Mouse (Mus musculus) liver, embryonic 16.5 days (tissue): Measurements from ENCODE around the gene Cops2. TPM values are rescaled to one million over a fixed set of nuclear protein-coding genes. Genes with fewer than 3 reads are reported as not detected.

Source experiments
- ATAC-seq: fragments of 200-750 bp; cut with Nextera tagmentation; 2 replicates; pipeline ENCODE4 v1.8.0; 2017; ENCODE audit warnings: low read depth, mild to moderate bottlenecking, moderate number of reproducible peaks, moderate library complexity
- H3K27ac ChIP-seq: fragments of 300-500 bp; sonication (generic); 2 replicates; pipeline ENCODE4 v1.5.1; 2014; ENCODE audit warnings: mild to moderate bottlenecking, low read length
- H3K27me3 ChIP-seq: fragments of 300-500 bp; sonication (generic); 2 replicates; pipeline ENCODE4 v1.6.1; 2014; ENCODE audit warnings: low read depth, low read length, mixed read lengths; ENCODE audit not compliant: control insufficient read depth, insufficient read depth
- H3K36me3 ChIP-seq: fragments of 300-500 bp; sonication (generic); 2 replicates; pipeline ENCODE4 v1.6.1; 2014; ENCODE audit warnings: mild to moderate bottlenecking; ENCODE audit not compliant: control insufficient read depth, insufficient read depth
- H3K4me1 ChIP-seq: fragments of 300-500 bp; sonication (generic); 2 replicates; pipeline ENCODE4 v1.6.1; 2014; ENCODE audit warnings: low read depth, low read length, mixed read lengths; ENCODE audit not compliant: control insufficient read depth
- H3K4me2 ChIP-seq: fragments of 300-500 bp; sonication (generic); 2 replicates; pipeline ENCODE4 v1.6.1; 2014; ENCODE audit warnings: low read depth, low read length, mixed read lengths
- H3K4me3 ChIP-seq: fragments of 300-500 bp; sonication (generic); 2 replicates; pipeline ENCODE4 v1.5.1; 2014; ENCODE audit warnings: low read depth, mild to moderate bottlenecking, low read length
- H3K9ac ChIP-seq: fragments of 300-500 bp; sonication (generic); 2 replicates; pipeline ENCODE4 v1.6.1; 2014; ENCODE audit warnings: low read depth, low read length
- H3K9me3 ChIP-seq: fragments of 300-500 bp; sonication (generic); replicated peaks from 2 replicates; pipeline ENCODE4 v1.6.1; 2016; ENCODE audit warnings: low read length; ENCODE audit not compliant: control insufficient read depth
- WGBS: fragments of 180-500 bp; shearing (Covaris S2); extraction: QIAGEN DNeasy Blood & Tissue Kit; methylation state at CpG from one replicate; pipeline ENCODE4 v1.1.7; 2014; ENCODE audit not compliant: insufficient replicate concordance; 5-methylcytosine and 5-hydroxymethylcytosine counted together
- polyA plus RNA-seq: library from polyadenylated mRNA; unstranded; fragments of >200 nt; fragmentation: Nextera tagmentation; extraction: Ambion mirVana; gene quantifications from 2 replicates; pipeline ENCODE4 v1.2.1, GENCODE M21; 2015

Cops2 gene
- polyA plus RNA-seq, 1 experiment from 2014 or later = 35.6 TPM

GRCm38 (mm10) chr2:125791485-125791885 is 67.5 kb downstream of the Cops2 start:
- WGBS = 15% methylated on average over 7 of the region's 7 CpGs
- Histone ChIP-seq H3K9me3 (no peaks in the 10 kb centered on the region), H3K4me2 (no peak overlapping the region), H3K36me3 (no peaks in the 10 kb centered on the region), H3K4me3 (no peak overlapping the region), H3K27me3 (no peaks in the 10 kb centered on the region), H3K4me1 (no peaks in the 10 kb centered on the region), H3K27ac (0 out of 2 replicates have a peak overlapping the region, but pooled peaks have one; percentile 38), H3K9ac (no peak overlapping the region)
- no peak for ATAC-seq

GRCm38 (mm10) chr2:125790242-125790641 is 68.7 kb downstream of the Cops2 start:
- Histone ChIP-seq H3K4me1 (no peaks in the 10 kb centered on the region), H3K9ac (no peak overlapping the region), H3K27ac (no peak overlapping the region), H3K4me2 (no peak overlapping the region), H3K36me3 (no peaks in the 10 kb centered on the region), H3K9me3 (no peaks in the 10 kb centered on the region), H3K27me3 (no peaks in the 10 kb centered on the region), H3K4me3 (no peak overlapping the region)
- ATAC-seq = no peak
- 67% methylated on average over 4 of the region's 4 CpGs for WGBS

- WGBS = 51% methylated on average over 5 of the region's 5 CpGs
- ATAC-seq = no peak
- no peak overlapping the region for H3K4me3 ChIP-seq
- no peaks in the 10 kb centered on the region for H3K9me3 ChIP-seq
- H3K27ac ChIP-seq = no peak overlapping the region
- no peak overlapping the region for H3K9ac ChIP-seq
- H3K36me3 ChIP-seq = no peaks in the 10 kb centered on the region
- H3K4me2 ChIP-seq = no peak overlapping the region
- H3K27me3 ChIP-seq = no peaks in the 10 kb centered on the region
- no peaks in the 10 kb centered on the region for H3K4me1 ChIP-seq
Measured at GRCm38 (mm10) chr2:125789265-125789664, 69.7 kb downstream of the Cops2 start.

- H3K9me3 ChIP-seq = no peaks in the 10 kb centered on the region
- no peaks in the 10 kb centered on the region for H3K27me3 ChIP-seq
- no peak overlapping the region for H3K27ac ChIP-seq
- no peak overlapping the region for H3K4me3 ChIP-seq
- H3K4me1 ChIP-seq = no peaks in the 10 kb centered on the region
- H3K36me3 ChIP-seq = no peaks in the 10 kb centered on the region
- no peak overlapping the region for H3K9ac ChIP-seq
- 44% methylated on average over 3 of the region's 3 CpGs for WGBS
- ATAC-seq = no peak
- no peak overlapping the region for H3K4me2 ChIP-seq
Measured at GRCm38 (mm10) chr2:125788785-125789184, 70.2 kb downstream of the Cops2 start.

GRCm38 (mm10) chr2:125788351-125788750 is 70.6 kb downstream of the Cops2 start:
- Histone ChIP-seq H3K27ac (no peak overlapping the region), H3K4me2 (no peak overlapping the region), H3K36me3 (no peaks in the 10 kb centered on the region), H3K27me3 (no peaks in the 10 kb centered on the region), H3K9me3 (no peaks in the 10 kb centered on the region), H3K4me3 (no peak overlapping the region), H3K9ac (no peak overlapping the region), H3K4me1 (peaks cover 1% of the 10 kb centered on the region)
- ATAC-seq = no peak

- H3K9me3 ChIP-seq = no peaks in the 10 kb centered on the region
- H3K4me1 ChIP-seq = peaks cover 17% of the 10 kb centered on the region
- H3K36me3 ChIP-seq = no peaks in the 10 kb centered on the region
- H3K27ac ChIP-seq = no peak overlapping the region
- H3K4me3 ChIP-seq = no peak overlapping the region
- H3K9ac ChIP-seq = no peak overlapping the region
- H3K27me3 ChIP-seq = no peaks in the 10 kb centered on the region
- no peak for ATAC-seq
- WGBS = 60% methylated on average over 4 of the region's 4 CpGs
- no peak overlapping the region for H3K4me2 ChIP-seq
Measured at GRCm38 (mm10) chr2:125785021-125785420, 73.9 kb downstream of the Cops2 start.

- Histone ChIP-seq H3K4me1 (peaks cover 17% of the 10 kb centered on the region), H3K27me3 (no peaks in the 10 kb centered on the region), H3K36me3 (no peaks in the 10 kb centered on the region), H3K9me3 (no peaks in the 10 kb centered on the region), H3K9ac (no peak overlapping the region), H3K4me3 (no peak overlapping the region), H3K4me2 (no peak overlapping the region), H3K27ac (no peak overlapping the region)
- ATAC-seq = no peak
- 71% methylated on average over 4 of the region's 4 CpGs for WGBS
Measured at GRCm38 (mm10) chr2:125784392-125784791, 74.5 kb downstream of the Cops2 start.

- WGBS = 46% methylated on average over 4 of the region's 4 CpGs
- Histone ChIP-seq H3K27ac (no peak overlapping the region), H3K4me2 (no peak overlapping the region), H3K9ac (no peak overlapping the region), H3K4me3 (no peak overlapping the region), H3K27me3 (no peaks in the 10 kb centered on the region), H3K4me1 (peaks cover 17% of the 10 kb centered on the region), H3K9me3 (no peaks in the 10 kb centered on the region), H3K36me3 (no peaks in the 10 kb centered on the region)
- ATAC-seq = no peak
Measured at GRCm38 (mm10) chr2:125783868-125784267, 75.1 kb downstream of the Cops2 start.

- WGBS = under 1% methylated on average over 26 of the region's 28 CpGs
- Histone ChIP-seq H3K4me2 (peak within 1 kb of the TSS; percentile 73), H3K9me3 (no peaks in the 10 kb centered on the region), H3K4me1 (peaks cover 17% of the 10 kb centered on the region), H3K27ac (peak within 1 kb of the TSS; percentile 71; the same call in 1 of the 2 replicates), H3K36me3 (no peaks in the 10 kb centered on the region), H3K9ac (peak within 1 kb of the TSS; percentile 96), H3K4me3 (peak within 1 kb of the TSS; percentile 96), H3K27me3 (no peaks in the 10 kb centered on the region)
- peak; percentile 99 for ATAC-seq
Measured at GRCm38 (mm10) chr2:125782719-125783109, 76.2 kb downstream of the Cops2 start, which contains the start of gene Secisbp2l. Secisbp2l (minus strand) TSS chr2:125782870.
